Mouse (Mus musculus) lung, postnatal 0 days (tissue): Measurements from ENCODE around the gene Fryl. TPM values are rescaled to one million over a fixed set of nuclear protein-coding genes. Genes with fewer than 3 reads are reported as not detected.

Source experiments
- ATAC-seq: fragments of 200-750 bp; cut with Nextera tagmentation; 2 replicates; pipeline ENCODE4 v1.8.0; 2017; ENCODE audit warnings: moderate library complexity
- DNase-seq: peaks from one replicate; pipeline ENCODE4 v3.0.0-alpha.2; 2016; ENCODE audit warnings: low spot score
- H3K27ac ChIP-seq: fragments of 300-500 bp; sonication (generic); 2 replicates; pipeline ENCODE4 v1.5.1; 2014; ENCODE audit warnings: antibody characterized with exemption, mild to moderate bottlenecking, low read length, mixed read lengths
- H3K27me3 ChIP-seq: fragments of 300-500 bp; sonication (generic); replicated peaks from 2 replicates; pipeline ENCODE4 v1.6.1; 2014; ENCODE audit warnings: low read length, mixed read lengths; ENCODE audit not compliant: insufficient read depth
- H3K36me3 ChIP-seq: fragments of 300-500 bp; sonication (generic); 2 replicates; pipeline ENCODE4 v1.6.1; 2014; ENCODE audit warnings: low read length, mixed read lengths; ENCODE audit not compliant: insufficient read depth
- H3K4me1 ChIP-seq: fragments of 300-500 bp; sonication (generic); 2 replicates; pipeline ENCODE4 v1.6.1; 2014; ENCODE audit warnings: antibody characterized with exemption, low read depth, low read length, mixed read lengths; ENCODE audit not compliant: insufficient read depth
- H3K4me2 ChIP-seq: fragments of 300-500 bp; sonication (generic); replicated peaks from 2 replicates; pipeline ENCODE4 v1.6.1; 2014; ENCODE audit warnings: low read depth, mild to moderate bottlenecking, low read length, moderate library complexity, mixed read lengths
- H3K4me3 ChIP-seq: fragments of 300-500 bp; sonication (generic); 2 replicates; pipeline ENCODE4 v1.5.1; 2014; ENCODE audit warnings: low read depth, low read length
- H3K9ac ChIP-seq: fragments of 300-500 bp; sonication (generic); replicated peaks from 2 replicates; pipeline ENCODE4 v1.6.1; 2014; ENCODE audit warnings: low read depth, mild to moderate bottlenecking
- H3K9me3 ChIP-seq: fragments of 300-500 bp; sonication (generic); 2 replicates; pipeline ENCODE4 v1.6.1; 2016; ENCODE audit warnings: low read length, mixed read lengths
- CTCF ChIP-seq: IDR thresholded peaks from 2 replicates; pipeline ENCODE4 v1.5.1; 2016; ENCODE audit warnings: antibody characterized with exemption, mild to moderate bottlenecking
- EP300 ChIP-seq: IDR thresholded peaks from 2 replicates; pipeline ENCODE4 v1.6.1; 2016; ENCODE audit warnings: antibody characterized with exemption, mild to moderate bottlenecking, control low read depth
- WGBS: fragments of 180-500 bp; shearing (Covaris S2); extraction: QIAGEN DNeasy Blood & Tissue Kit; methylation state at CpG from one replicate; pipeline ENCODE4 v1.1.7; 2014; 5-methylcytosine and 5-hydroxymethylcytosine counted together
- polyA plus RNA-seq: library from polyadenylated mRNA; unstranded; fragments of >200 nt; fragmentation: Nextera tagmentation; extraction: Ambion mirVana; gene quantifications from 2 replicates; pipeline ENCODE4 v1.2.1, GENCODE M21; 2015

The Fryl gene
- polyA plus RNA-seq, 1 experiment from 2014 or later: 20.9 TPM

- Histone ChIP-seq H3K4me2 (no peak overlapping the region), H3K4me1 (peaks cover 5% of the 10 kb centered on the region; the same call in 1 of the 2 replicates), H3K4me3 (no peak overlapping the region), H3K36me3 (no peaks in the 10 kb centered on the region), H3K9me3 (no peaks in the 10 kb centered on the region), H3K27me3 (no peaks in the 10 kb centered on the region), H3K27ac (no peak overlapping the region), H3K9ac (no peak overlapping the region)
- TF ChIP-seq CTCF (no peak), EP300 (no peak)
- peak; percentile 75 for ATAC-seq
- WGBS: 36% methylated on average over 5 of the region's 5 CpGs
- peak; percentile 58 for DNase-seq
These were observed 87.6 kb downstream of the Fryl start for GRCm38 (mm10) chr5:73168769-73169272.

- Histone ChIP-seq H3K9ac (no peak overlapping the region), H3K4me3 (no peak overlapping the region)
- no peak for ATAC-seq
These were observed 88.2 kb downstream of the Fryl start for GRCm38 (mm10) chr5:73167976-73168768.

GRCm38 (mm10) chr5:73163970-73164369 lies 92.4 kb downstream of the Fryl start:
- no peak for ATAC-seq
- TF ChIP-seq CTCF (no peak), EP300 (no peak)
- no peak overlapping the region for H3K27ac ChIP-seq

More at GRCm38 (mm10) chr5:73167976-73168768, 88.2 kb downstream of the Fryl start:
- no peaks in the 10 kb centered on the region for H3K36me3 ChIP-seq
- TF ChIP-seq EP300 (no peak), CTCF (no peak)
- no peaks in the 10 kb centered on the region for H3K9me3 ChIP-seq
- 71% methylated on average over 18 of the region's 18 CpGs for WGBS
- no peak overlapping the region for H3K4me2 ChIP-seq
- H3K4me1 ChIP-seq: peaks cover 5% of the 10 kb centered on the region; the same call in 1 of the 2 replicates
- H3K27me3 ChIP-seq: no peaks in the 10 kb centered on the region
- DNase-seq: no peak
- no peak overlapping the region for H3K27ac ChIP-seq

GRCm38 (mm10) chr5:73162492-73162891 lies 93.9 kb downstream of the Fryl start:
- Histone ChIP-seq H3K4me3 (no peak overlapping the region), H3K36me3 (no peaks in the 10 kb centered on the region), H3K4me2 (no peak overlapping the region), H3K27ac (no peak overlapping the region), H3K4me1 (no peaks in the 10 kb centered on the region), H3K9ac (no peak overlapping the region), H3K27me3 (no peaks in the 10 kb centered on the region), H3K9me3 (no peaks in the 10 kb centered on the region)
- ATAC-seq (no peak), DNase-seq (no peak)
- TF ChIP-seq EP300 (no peak), CTCF (no peak)
- 46% methylated on average over 2 of the region's 2 CpGs for WGBS

More at GRCm38 (mm10) chr5:73163970-73164369, 92.4 kb downstream of the Fryl start:
- no peaks in the 10 kb centered on the region for H3K27me3 ChIP-seq
- H3K4me1 ChIP-seq: peaks cover 2% of the 10 kb centered on the region; the same call in 1 of the 2 replicates
- H3K9ac ChIP-seq: no peak overlapping the region
- no peaks in the 10 kb centered on the region for H3K9me3 ChIP-seq
- WGBS: 65% methylated on average over 6 of the region's 6 CpGs
- H3K36me3 ChIP-seq: no peaks in the 10 kb centered on the region
- DNase-seq: no peak
- no peak overlapping the region for H3K4me2 ChIP-seq
- no peak overlapping the region for H3K4me3 ChIP-seq

GRCm38 (mm10) chr5:73160440-73160839 lies 96.0 kb downstream of the Fryl start:
- TF ChIP-seq CTCF (no peak), EP300 (no peak)
- H3K4me3 ChIP-seq: no peak overlapping the region
- WGBS: 89% methylated on average over 9 of the region's 9 CpGs
- peaks cover 7% of the 10 kb centered on the region; the same call in 1 of the 2 replicates for H3K4me1 ChIP-seq
- H3K27me3 ChIP-seq: no peaks in the 10 kb centered on the region
- ATAC-seq: no peak
- no peaks in the 10 kb centered on the region for H3K36me3 ChIP-seq
- no peak overlapping the region for H3K27ac ChIP-seq
- H3K9ac ChIP-seq: no peak overlapping the region
- no peak overlapping the region for H3K4me2 ChIP-seq
- no peaks in the 10 kb centered on the region for H3K9me3 ChIP-seq
- DNase-seq: no peak

GRCm38 (mm10) chr5:73157502-73157901 lies 98.9 kb downstream of the Fryl start:
- H3K27ac ChIP-seq: no peak overlapping the region
- H3K9me3 ChIP-seq: no peaks in the 10 kb centered on the region
- WGBS: 81% methylated on average over 6 of the region's 6 CpGs

More at GRCm38 (mm10) chr5:73157502-73157901, 98.9 kb downstream of the Fryl start:
- Histone ChIP-seq H3K4me2 (no peak overlapping the region), H3K4me3 (no peak overlapping the region), H3K9ac (no peak overlapping the region), H3K4me1 (peaks cover 7% of the 10 kb centered on the region; the same call in 1 of the 2 replicates), H3K27me3 (no peaks in the 10 kb centered on the region), H3K36me3 (no peaks in the 10 kb centered on the region)
- DNase-seq: no peak
- TF ChIP-seq CTCF (no peak), EP300 (no peak)
- no peak for ATAC-seq
